Mouse (Mus musculus): ENCODE results near the gene Phactr3.
"Not testable (repeated sequence)": the region's sequence is repeated elsewhere in the genome, so short reads cannot be mapped to it uniquely, and the experiment has no call there.

Gene Phactr3

GRCm38 (mm10) chr2:178118801-178119560, at the start of gene Phactr3:
Phactr3 (plus strand) TSS chr2:178118975.
- no peak for DNase-seq (ENCODE audit: low read depth, low spot score)

- DNase-seq (ENCODE audit: low read depth, low spot score), result not testable (repeated sequence)
Measured at GRCm38 (mm10) chr2:178078166-178078717, 40.5 kb upstream of the Phactr3 start, which contains the start of gene Zfp931. Zfp931 (minus strand) TSS chr2:178078476.

GRCm38 (mm10) chr2:178089586-178089985, 29.2 kb upstream of the Phactr3 start:
- no peak for DNase-seq (ENCODE audit: low read depth, low spot score)

GRCm38 (mm10) chr2:178098021-178098420, 20.8 kb upstream of the Phactr3 start:
- DNase-seq (ENCODE audit: low read depth, low spot score), result no peak

- DNase-seq (ENCODE audit: low read depth, low spot score), result no peak
Measured at GRCm38 (mm10) chr2:178101957-178102356, 16.8 kb upstream of the Phactr3 start.

GRCm38 (mm10) chr2:178117946-178118345, 829 bp upstream of the Phactr3 start:
- DNase-seq (ENCODE audit: low read depth, low spot score), result no peak

- no peak for DNase-seq (ENCODE audit: low read depth, low spot score)
Measured at GRCm38 (mm10) chr2:178119561-178120355, 983 bp downstream of the Phactr3 start.

- DNase-seq (ENCODE audit: low read depth, low spot score), result no peak
Measured at GRCm38 (mm10) chr2:178120356-178120645, 1.5 kb downstream of the Phactr3 start.

- no peak for DNase-seq (ENCODE audit: low read depth, low spot score)
Measured at GRCm38 (mm10) chr2:178120651-178121374, 2.0 kb downstream of the Phactr3 start.

- no peak for DNase-seq (ENCODE audit: low read depth, low spot score)
Measured at GRCm38 (mm10) chr2:178121375-178121688, 2.6 kb downstream of the Phactr3 start.

GRCm38 (mm10) chr2:178121946-178122665, 3.3 kb downstream of the Phactr3 start:
- DNase-seq (ENCODE audit: low read depth, low spot score), result no peak

GRCm38 (mm10) chr2:178123466-178123865, 4.7 kb downstream of the Phactr3 start:
- no peak for DNase-seq (ENCODE audit: low read depth, low spot score)

GRCm38 (mm10) chr2:178125427-178125826, 6.7 kb downstream of the Phactr3 start:
- DNase-seq (ENCODE audit: low read depth, low spot score), result no peak

- DNase-seq (ENCODE audit: low read depth, low spot score), result no peak
Measured at GRCm38 (mm10) chr2:178126041-178126820, 7.5 kb downstream of the Phactr3 start.

GRCm38 (mm10) chr2:178128594-178128993, 9.8 kb downstream of the Phactr3 start:
- DNase-seq (ENCODE audit: low read depth, low spot score), result no peak

- no peak for DNase-seq (ENCODE audit: low read depth, low spot score)
Measured at GRCm38 (mm10) chr2:178129161-178129560, 10.4 kb downstream of the Phactr3 start.

- DNase-seq (ENCODE audit: low read depth, low spot score), result no peak
Measured at GRCm38 (mm10) chr2:178129676-178130075, 10.9 kb downstream of the Phactr3 start.

GRCm38 (mm10) chr2:178130536-178130935, 11.8 kb downstream of the Phactr3 start:
- DNase-seq (ENCODE audit: low read depth, low spot score), result no peak

GRCm38 (mm10) chr2:178131011-178131410, 12.2 kb downstream of the Phactr3 start:
- no peak for DNase-seq (ENCODE audit: low read depth, low spot score)

GRCm38 (mm10) chr2:178131606-178132365, 13.0 kb downstream of the Phactr3 start:
- no peak for DNase-seq (ENCODE audit: low read depth, low spot score)

Data from brain, embryonic 18.5 days (tissue).